Mouse (Mus musculus) heart, adult 18-20 months (tissue): Measurements from ENCODE around the gene Cd209g. TPM values are rescaled to one million over a fixed set of nuclear protein-coding genes. Genes with fewer than 3 reads are reported as not detected.

Source experiments
- total RNA-seq, 2 experiments: library from RNA; stranded (reverse); gene quantifications; 2 replicates each; pipeline ENCODE4 v1.2.3; 2021

The Cd209g gene
- total RNA-seq, 2 experiments from 2014 or later = 0.37 to 0.64 TPM

Other genes starting within 250 kb of the Cd209g start
- gene Cd209b, start 207.3 kb upstream of the Cd209g start, total RNA-seq = 10 to 100 TPM in 1 of 2 experiments, 1 to 10 TPM in 1; 1.9 to 18.2 TPM
- under 1 TPM in 1 of 2 experiments, not detected in 1; 0.59 TPM for gene Cd209c, start 179.4 kb upstream of the Cd209g start, total RNA-seq
- gene Cd209f, start 28.3 kb upstream of the Cd209g start, total RNA-seq = 1 to 10 TPM in 1 of 2 experiments, under 1 TPM in 1; 0.95 to 1.4 TPM
- gene Evi5l, start 32.5 kb downstream of the Cd209g start, total RNA-seq = 10 to 100 TPM; 24.1 to 26.3 TPM
- gene Prr36, start 83.4 kb downstream of the Cd209g start, total RNA-seq = under 1 TPM; 0.07 to 0.10 TPM
- 1 to 10 TPM in 1 of 2 experiments, under 1 TPM in 1; 0.21 to 1.3 TPM for gene Lrrc8e, start 92.7 kb downstream of the Cd209g start, total RNA-seq
- gene Map2k7, start 104.6 kb downstream of the Cd209g start, total RNA-seq = 10 to 100 TPM; 65.1 to 66.5 TPM
- under 1 TPM in 1 of 2 experiments, not detected in 1; 0.31 TPM for gene Gm49320, start 104.8 kb downstream of the Cd209g start, total RNA-seq
- gene Tgfbr3l, start 114.1 kb downstream of the Cd209g start, total RNA-seq = 1 to 10 TPM; 1.7 TPM
- gene Snapc2, start 119.0 kb downstream of the Cd209g start, total RNA-seq = 10 to 100 TPM; 16.5 to 21.0 TPM
- under 1 TPM; 0.37 to 0.69 TPM for gene Ctxn1, start 125.2 kb downstream of the Cd209g start, total RNA-seq
- gene Timm44, start 141.8 kb downstream of the Cd209g start, total RNA-seq = 100 to 1,000 TPM; 102 to 106 TPM
- gene Ccl25, start 191.1 kb downstream of the Cd209g start, total RNA-seq = 1 to 10 TPM; 2.7 to 3.1 TPM
- gene Elavl1, start 191.3 kb downstream of the Cd209g start, total RNA-seq = 10 to 100 TPM; 56.9 to 57.7 TPM